Mouse (Mus musculus) lung, adult 2 months (tissue): ENCODE measurements at regions not wholly inside any gene's neighbourhood (a gene's known extent, or its start where the extent isn't known, plus 50 kb on each side); places are given as distances from the start of the nearest gene placed in this dataset.
A peak's percentile ranks its signal among the peaks of the same experiment; 100 is the strongest.

Source experiments
- CTCF ChIP-seq: fragments of 200-500 bp; IDR thresholded peaks from 2 replicates; pipeline ENCODE4 v1.5.1; 2011; ENCODE audit warnings: mild to moderate bottlenecking, low read length, control low read depth; ENCODE audit not compliant: insufficient read depth
- POLR2A ChIP-seq: fragments of 200-500 bp; IDR thresholded peaks from 2 replicates; pipeline ENCODE4 v1.6.1; 2011; ENCODE audit warnings: low read depth, mild to moderate bottlenecking, control low read depth, low read length, borderline replicate concordance; ENCODE audit errors: extremely low read depth

GRCm38 (mm10) chr19:14388539-14388938 is 209.3 kb downstream of the Tle4 start:
- TF ChIP-seq CTCF: peak; percentile 16; the same call in 1 of the 2 replicates
- no peak for TF ChIP-seq POLR2A
